Mouse (Mus musculus) T-helper 2 cell (primary cell): ENCODE measurements around the gene Ifi204.
"Not testable (repeated sequence)": the region's sequence is repeated elsewhere in the genome, so short reads cannot be mapped to it uniquely, and the experiment has no call there.

Experiments
- in situ Hi-C: fragments of 300-600 bp; cut with MboI, MseI; formaldehyde crosslinking; loops from one replicate; pipeline ENCODE4 v1.15.1; 2025; ENCODE audit warnings: high pct_unique_total_duplicates

The Ifi204 gene

DNA sequence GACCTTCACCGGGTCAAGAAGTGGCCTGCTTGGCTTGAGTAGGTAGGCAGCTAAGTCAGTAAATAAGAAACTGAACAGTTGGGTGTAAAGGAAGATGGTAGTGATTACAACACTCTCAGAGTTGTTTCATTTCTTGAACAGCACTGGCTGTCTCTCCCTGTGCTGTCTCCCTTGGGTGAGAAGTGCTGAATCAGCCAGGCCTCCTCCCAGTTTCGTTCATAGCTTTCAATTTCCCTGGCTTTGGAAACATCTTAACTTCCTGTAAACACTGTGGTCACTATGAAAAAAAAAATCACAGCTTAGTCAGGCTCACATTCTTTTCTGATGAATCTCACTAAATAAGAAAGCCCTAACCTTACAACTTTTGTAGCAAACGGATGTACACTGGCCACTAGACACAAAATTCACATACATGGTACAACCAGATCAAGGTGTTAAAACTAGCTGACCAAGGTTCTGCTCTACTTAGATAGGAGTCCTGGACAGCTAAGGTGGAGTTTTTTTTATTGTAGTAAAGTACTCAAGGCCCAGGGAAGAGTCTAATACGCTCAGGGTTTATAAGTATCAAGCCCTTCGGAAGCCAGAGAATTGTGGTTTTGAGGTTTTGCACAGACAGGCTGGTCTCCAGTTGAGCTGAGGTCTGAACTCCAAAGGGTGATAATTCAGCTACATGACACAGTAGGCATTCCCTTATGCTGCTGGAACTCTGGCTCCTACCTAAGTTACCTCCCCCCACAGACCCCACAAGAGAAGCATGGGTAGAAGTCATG lies at the start of gene Ifi204:
Gene Ifi204 (minus strand): TSS at position 96 of the 770 bp plus-strand sequence.
- in situ Hi-C loops = not testable (repeated sequence)

DNA sequence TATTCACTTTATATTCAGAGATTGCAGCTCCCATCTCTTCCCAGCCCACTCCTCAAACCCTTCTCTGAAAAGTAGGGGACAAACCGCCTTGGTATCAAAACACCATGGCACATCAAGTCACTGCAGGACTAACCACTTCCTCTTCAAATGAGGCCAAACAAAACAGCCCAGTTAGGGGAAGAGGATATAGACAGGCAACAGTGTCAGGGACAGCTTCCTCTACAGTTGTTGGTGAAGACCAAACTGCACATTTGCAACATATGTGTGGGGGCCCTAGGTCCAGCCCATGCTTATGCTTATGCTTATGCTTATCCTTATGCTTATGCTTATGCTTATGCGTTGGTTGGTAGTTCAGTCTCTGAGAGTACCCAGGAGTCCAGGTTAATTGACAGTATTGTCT lies 42.6 kb upstream of the Ifi204 start:
- in situ Hi-C loops = not testable (repeated sequence)

DNA sequence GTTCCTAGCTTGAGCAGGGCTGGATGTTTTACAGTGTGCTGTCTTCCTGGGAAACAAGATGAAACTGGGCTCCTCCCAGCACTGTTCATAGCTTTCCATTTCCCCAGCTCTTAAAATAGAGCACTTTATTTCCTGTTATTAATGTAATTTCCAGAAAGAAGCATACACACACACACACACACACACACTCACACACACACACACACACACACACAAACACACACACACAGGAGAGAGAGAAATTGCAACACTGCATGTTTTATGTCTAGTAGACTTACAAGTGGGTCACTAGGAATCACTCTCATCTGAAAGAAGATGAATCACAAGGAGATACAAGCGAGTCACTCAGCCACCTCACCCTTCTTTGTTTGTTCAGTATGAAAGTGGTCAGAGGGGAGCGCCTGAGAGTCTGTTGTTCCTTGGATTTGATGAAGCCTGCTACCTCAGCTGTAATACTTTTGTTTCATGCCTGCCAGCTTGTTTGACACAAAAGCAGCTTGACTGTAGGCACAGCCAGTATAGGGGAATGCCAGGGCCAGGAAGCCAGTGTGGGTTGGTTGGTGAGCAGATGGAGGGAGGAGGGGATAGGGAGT lies 36.0 kb upstream of the Ifi204 start:
- in situ Hi-C loops = not testable (repeated sequence)

DNA sequence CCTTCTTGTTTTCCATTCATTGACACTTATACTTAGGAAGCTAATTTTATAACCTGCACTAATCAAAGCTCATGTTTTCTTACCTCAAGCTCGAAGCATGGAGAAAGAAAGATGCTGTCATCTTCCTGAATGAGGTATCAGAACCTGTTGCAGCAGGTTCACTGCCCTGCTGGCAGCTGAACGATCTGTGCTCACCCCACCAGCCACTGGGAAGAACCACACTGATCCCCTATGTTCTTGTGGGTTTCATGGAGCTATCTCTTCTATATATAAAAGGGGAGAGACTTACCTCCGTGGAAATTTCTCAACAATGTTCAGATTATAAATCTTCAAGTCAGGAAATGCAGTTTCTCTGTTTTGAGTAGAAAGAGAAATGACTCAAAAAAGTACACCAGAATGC lies 35.5 kb upstream of the Ifi204 start:
- in situ Hi-C loops = not testable (repeated sequence)

DNA sequence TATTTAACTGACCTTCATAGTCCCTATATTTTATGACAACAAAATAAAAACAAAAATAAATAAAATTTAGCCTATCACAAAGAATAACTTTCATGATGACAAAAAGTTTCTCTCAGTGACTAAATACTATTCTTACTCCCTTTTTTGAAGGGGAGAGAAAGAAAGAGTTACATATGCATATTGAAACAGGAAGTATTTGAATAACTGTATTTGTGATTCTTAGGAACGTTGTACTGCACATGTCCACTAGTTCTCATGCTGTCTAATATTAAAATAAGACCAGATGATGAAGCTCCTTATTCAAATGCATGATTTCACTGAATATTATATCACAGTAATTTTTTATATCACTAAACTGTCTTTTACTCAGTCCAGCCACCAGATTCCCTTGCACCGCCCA lies 35.0 kb upstream of the Ifi204 start:
- in situ Hi-C loops = not testable (repeated sequence)

DNA sequence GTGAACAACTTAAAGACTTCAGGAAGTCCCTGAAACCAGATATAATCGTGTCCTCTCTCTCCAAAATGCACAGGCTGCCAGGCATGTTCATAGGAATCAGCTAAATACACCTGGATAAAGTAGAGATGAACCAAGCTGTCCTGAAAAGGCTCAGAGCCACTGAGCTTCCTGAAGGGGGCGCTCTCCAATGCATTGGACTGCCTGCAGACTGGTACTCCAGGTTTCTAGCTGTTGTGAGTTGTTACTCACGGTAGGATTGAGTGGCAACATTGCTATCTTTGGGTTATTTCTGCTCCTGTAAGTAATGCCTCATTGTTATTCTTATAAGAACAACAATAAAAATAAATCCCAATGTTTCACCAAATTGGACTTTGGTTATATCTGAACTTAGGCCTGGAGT lies 6.7 kb upstream of the Ifi204 start:
- in situ Hi-C loops = loop anchor here (5.0 kb wide), 1 partner anchor 144 kb away; no protein-coding TSS in a partner anchor

DNA sequence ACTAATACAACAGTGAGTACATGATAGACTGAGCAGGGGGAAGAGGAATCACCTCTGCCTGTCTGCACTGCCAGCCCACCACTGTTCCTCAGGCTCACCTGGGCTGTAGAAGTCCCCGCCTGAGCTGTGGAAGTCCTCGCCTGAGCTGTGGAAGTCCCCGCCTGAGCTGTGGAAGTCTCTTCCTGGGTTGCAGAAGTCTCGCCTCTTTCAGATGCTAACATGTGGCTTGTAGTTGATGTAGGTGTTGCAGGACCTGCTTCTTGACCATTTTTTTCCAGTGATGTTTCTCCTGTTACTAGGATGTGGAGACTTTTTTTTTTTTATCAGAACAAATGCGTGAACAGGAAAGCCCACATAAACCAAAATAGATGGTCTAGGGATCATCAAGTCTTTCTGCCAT lies 6.7 kb downstream of the Ifi204 start:
- in situ Hi-C loops = not testable (repeated sequence)

DNA sequence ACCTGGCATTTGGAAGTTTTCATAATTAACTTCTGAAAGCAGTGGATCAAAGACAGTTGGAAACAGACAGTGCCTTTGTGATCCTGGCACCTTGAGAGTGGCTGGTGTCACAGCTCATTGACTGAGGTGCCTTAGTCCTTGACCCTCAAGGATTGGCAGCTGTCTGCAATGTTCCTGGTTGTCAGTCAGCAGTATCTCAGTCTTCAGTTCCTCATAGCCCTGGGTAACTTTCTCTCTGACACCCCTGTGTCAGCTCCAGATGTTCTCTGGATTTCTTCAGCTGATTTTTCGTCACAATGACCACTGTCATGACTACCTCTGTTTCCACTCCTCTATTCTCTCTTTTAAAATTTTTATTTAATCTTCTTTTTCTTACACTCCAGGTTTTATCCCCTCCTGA lies 24.5 kb downstream of the Ifi204 start:
- in situ Hi-C loops = no loop called here

DNA sequence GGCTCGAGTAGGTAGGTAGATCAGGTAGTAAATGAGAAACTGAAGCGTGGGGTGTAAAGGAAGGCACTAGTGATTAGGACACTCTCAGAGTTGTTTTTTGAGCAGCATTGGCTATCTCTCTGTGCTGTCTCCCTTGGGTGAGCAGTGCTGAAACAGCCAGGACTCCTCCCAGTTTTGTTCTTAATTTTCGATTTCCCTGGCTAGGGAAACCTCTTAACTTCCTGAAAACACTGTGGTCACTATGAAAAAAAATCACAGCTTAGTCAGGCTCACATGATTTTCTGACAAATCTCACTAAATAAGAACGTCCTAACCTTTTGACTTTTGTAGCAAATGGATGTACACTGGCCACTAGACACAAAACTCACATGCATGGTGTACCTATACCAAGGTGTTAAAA lies 25.1 kb downstream of the Ifi204 start, which contains the start of gene Ifi207:
Gene Ifi207 (minus strand): TSS at position 92 of the 400 bp plus-strand sequence.
- in situ Hi-C loops = no loop called here

DNA sequence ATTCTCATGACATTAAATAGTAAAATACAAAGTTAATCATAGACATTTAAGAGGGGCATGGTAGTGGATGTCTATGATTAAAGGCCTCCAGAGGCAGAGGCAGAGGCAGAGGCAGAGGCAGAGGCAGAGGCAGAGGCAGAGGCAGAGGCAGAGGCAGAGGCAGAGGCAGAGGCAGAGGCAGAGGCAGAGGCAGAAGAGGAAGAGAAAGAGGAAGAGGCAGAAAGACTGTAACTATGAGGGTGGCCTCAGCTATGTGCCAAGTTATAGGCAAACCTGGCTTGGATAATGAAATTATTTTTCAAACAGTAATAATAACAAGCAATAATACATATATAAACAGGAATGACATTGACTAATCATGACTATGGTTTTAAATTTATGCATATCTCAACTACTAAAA lies 26.2 kb downstream of the Ifi204 start:
- in situ Hi-C loops = no loop called here

DNA sequence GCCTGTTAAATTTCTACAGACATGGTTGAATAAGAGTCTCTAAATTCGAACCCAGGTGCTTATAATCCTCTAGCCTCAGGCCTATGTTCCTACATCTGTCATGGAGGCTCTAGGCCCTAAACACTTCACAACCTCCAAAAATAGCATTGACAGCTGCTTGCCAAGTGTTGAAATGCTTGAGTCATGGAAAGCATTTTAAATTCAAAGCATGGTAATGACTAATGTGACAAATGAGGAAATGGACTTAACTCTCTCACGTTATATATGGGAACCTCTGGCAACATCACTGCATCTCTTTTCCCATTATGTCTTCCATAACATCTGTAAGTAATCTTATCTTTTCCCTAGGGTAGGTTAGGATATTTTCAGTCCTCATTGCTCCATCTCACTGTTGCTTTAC lies 29.8 kb downstream of the Ifi204 start:
- in situ Hi-C loops = no loop called here

DNA sequence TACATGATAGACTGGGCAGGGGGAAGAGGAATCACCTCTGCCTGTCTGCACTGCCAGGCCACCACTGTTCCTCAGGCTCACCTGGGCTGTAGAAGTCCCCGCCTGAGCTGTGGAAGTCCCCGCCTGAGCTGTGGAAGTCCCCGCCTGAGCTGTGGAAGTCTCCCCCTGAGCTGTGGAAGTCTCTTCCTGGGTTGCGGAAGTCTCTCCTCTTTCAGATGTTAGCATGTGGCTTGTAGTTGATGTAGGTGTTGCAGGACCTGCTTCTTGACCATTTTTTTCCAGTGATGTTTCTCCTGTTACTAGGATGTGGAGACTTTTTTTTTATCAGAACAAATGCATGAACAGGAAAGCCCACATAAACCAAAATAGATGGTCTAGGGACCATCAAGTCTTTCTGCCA lies 31.7 kb downstream of the Ifi204 start:
- in situ Hi-C loops = not testable (repeated sequence)

DNA sequence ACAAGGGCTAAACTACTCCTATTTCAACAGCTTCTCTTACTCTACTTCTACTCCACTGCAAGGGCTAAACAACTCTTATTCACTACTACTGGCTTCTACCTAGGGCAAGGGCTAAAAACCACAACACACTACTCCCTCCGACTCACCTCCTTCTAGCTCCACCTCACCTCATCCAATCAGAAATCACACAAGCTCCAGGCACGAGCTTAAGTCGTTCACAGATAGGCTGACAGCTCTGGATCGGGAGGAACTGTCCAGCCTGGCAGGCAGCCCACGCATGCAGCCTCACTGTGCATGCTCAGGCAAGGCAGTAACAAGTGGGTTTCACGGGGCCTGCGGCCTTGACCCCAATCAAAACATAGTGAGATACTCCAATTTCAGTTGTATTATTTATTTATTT lies 33.5 kb downstream of the Ifi204 start:
- in situ Hi-C loops = no loop called here
